Mouse (Mus musculus) liver, adult (tissue): ENCODE data around the gene Pgrmc1.

Experiments used
- GATA4 ChIP-seq: IDR thresholded peaks from 2 replicates; pipeline ENCODE4 v1.6.1; 2014; ENCODE audit warnings: mild to moderate bottlenecking, low read length; ENCODE audit not compliant: insufficient replicate concordance

The Pgrmc1 gene

DNA sequence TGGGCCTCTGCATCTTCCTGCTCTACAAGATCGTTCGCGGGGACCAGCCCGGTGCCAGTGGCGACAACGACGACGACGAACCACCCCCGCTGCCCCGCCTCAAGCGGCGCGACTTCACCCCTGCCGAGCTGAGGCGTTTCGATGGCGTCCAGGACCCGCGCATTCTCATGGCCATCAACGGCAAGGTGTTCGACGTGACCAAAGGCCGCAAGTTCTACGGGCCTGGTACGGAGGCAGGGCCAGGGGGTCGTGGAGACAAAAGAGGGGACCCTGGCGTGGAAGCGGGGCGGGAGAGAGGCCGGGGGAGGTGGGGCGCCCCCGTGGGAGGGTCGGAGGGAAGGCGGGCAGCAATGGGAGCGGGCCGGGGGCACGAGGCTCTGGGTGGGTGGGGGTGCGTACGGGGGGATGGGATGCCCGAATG, 394 bp downstream of the Pgrmc1 start:
- no peak for TF ChIP-seq GATA4

DNA sequence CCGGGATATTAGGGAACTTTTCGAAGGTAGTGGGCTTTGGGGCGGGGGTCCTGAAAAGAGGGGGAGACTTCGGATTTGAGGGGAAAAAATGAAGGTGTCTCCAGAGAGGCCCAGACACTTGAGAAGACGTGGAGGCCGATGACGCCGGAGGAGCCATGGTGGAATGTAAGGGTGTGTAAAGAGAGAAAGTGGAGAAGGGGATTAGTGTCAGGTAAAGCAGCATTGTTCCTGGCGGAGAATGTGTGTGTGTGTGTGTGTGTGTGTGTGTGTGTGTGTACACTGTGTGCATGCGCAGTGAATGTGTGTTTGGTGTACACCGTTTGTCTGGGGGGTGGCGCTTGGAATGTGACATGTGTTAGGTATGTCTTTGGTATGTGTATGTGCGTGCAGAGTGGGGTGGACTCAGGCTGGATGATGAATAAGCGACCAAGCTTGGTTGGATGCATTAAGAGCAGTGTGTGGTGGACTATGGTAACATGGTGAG, 897 bp downstream of the Pgrmc1 start:
- no peak for TF ChIP-seq GATA4

DNA sequence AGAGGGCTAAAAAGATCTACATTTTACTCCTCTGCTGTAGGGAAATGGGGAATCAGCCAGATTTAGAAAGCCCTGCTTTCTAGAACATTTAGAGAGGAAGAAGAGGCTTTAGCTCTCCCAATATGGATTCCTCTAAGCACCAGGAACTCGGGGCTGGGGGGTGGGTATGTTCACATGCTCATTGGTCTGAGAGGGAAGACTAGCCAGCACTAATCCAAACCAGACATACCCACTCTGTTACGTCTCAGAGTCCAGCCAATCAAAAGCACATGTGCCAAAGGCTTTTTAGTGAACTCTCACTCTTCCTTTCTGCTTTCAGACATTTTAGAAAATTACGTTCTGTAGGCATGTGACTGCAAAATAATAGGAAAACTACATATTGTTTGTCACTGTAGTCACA, 1.6 kb downstream of the Pgrmc1 start:
- no peak for TF ChIP-seq GATA4

DNA sequence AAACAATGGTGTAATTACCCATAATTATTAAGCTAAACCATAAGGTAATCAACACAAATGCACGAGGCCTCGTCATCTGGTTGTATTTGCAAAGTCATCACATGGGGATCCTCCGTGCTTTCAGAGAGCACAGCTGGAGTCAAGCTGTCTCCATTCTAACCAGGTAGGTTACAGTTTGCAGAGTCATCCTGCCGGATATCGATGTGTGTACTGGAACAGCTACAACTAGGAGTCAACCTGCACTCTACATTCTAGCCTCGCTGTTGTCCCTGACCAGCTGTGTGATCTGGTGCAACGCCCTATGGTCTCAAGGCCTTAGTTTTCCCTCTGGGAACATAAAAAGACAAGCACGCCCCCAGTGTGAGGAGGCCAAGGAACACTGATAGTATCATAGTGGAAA, 2.1 kb downstream of the Pgrmc1 start:
- TF ChIP-seq GATA4, result no peak

DNA sequence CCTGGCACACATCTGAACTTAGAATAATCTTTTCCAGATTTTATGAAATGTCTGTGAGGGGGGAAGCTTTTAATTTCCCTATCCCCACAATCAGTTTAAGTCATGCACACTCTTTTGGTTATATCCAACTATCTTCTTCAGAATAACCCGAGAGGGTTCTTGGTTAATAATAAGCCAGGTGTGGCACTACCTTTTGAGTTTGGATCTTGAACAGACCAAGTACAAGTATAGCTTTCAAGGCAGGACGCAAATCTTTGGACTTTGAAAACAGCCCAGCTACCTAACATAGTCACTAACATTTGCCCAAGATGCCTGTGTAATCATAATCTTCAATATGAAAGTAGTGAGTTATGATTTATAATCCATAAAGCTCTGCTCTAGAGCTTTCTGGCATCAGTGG, 4.9 kb downstream of the Pgrmc1 start:
- no peak for TF ChIP-seq GATA4

DNA sequence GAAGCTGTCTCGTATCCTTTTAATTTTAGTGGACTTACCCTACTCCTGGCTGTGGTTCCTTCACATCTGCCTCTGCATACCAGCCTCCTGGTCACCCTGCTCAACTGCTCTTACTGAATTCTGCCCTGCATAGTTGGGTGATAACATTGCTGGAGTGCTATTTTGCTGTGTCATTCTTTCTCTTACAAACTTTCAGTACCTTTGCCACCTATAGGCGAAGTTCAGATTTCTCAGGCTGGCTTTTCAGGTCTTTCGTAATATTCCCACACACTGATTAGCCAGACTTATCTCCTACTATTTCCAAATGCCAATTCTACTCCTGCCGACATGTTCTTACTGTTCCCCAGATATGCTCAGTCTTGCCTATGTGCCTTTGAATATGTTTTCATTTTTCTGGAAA, 6.0 kb downstream of the Pgrmc1 start:
- no peak for TF ChIP-seq GATA4

DNA sequence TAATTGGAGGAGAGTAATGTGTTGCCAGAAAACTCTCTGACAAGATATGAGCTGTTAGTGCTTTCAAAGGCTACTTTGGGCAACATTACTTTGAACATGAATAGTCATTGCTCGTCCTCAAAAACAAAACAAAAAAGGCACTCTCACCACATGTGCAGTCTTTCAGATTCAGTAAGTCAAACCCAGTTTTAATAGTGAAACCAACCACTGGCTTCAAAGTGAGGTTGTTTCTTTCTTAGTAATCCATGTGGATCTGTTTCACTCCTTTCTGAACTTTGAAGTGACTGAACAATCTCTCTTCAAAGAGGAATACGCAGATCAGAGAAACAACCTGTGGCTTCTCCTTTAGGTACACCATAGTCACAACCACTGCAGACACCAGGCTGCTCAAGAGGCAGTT, 11.1 kb downstream of the Pgrmc1 start:
- TF ChIP-seq GATA4, result no peak

DNA sequence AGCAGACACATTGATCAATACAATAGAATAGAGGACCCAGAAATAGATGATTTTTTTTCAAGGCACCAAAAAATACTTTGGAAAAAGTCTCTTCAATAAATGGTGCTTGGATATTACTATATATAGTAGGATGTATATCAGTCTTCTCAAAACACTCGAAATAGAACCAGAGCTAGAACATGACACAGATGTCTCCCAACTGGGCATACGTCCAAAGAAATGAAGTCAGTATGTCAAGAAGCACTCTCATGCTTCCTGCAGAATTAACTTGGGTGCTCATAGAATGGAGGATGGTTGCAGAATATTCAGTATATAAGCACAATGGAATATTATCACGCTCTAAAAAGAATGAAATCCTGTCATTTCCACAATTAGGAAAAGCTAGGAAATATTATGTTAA, 30.1 kb downstream of the Pgrmc1 start:
- TF ChIP-seq GATA4, result no peak

DNA sequence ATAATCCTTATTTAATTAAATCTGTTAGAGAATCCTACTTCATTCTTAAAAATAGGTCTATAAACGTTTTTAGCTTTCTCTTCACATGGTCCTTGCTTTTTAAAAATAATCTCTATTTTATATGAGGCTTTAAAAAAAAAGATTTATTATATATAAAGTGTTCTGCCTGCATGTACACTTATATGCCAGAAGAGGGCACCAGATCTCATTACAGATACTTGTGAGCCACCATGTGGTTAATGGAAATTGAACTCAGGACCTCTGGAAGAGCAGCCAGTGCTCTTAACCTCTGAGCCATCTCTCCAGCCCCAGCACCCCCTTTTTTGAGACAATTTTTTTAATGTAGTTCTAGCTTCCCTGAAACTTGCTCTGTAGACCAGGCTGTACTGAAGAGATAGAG, 32.8 kb downstream of the Pgrmc1 start:
- TF ChIP-seq GATA4, result no peak

DNA sequence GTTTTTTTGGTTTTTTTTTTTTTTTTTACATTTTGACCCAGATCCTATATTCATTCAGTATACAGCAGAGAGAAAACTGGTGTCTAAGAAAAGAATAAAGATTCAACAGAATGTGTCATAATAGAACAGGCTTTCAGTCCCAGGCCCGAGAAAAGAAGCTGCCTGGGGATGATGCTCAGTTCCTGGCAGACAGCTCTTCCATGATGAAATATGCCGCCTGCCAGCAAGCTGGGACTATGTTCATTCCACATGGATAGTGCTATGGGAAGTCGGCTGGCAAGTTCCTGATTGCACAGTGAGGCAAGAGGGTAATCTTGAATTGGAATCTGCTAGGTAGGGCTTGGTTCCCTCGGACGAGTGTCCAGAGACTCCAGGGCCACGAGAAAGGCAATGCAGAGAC, 42.0 kb downstream of the Pgrmc1 start:
- TF ChIP-seq GATA4, result no peak

DNA sequence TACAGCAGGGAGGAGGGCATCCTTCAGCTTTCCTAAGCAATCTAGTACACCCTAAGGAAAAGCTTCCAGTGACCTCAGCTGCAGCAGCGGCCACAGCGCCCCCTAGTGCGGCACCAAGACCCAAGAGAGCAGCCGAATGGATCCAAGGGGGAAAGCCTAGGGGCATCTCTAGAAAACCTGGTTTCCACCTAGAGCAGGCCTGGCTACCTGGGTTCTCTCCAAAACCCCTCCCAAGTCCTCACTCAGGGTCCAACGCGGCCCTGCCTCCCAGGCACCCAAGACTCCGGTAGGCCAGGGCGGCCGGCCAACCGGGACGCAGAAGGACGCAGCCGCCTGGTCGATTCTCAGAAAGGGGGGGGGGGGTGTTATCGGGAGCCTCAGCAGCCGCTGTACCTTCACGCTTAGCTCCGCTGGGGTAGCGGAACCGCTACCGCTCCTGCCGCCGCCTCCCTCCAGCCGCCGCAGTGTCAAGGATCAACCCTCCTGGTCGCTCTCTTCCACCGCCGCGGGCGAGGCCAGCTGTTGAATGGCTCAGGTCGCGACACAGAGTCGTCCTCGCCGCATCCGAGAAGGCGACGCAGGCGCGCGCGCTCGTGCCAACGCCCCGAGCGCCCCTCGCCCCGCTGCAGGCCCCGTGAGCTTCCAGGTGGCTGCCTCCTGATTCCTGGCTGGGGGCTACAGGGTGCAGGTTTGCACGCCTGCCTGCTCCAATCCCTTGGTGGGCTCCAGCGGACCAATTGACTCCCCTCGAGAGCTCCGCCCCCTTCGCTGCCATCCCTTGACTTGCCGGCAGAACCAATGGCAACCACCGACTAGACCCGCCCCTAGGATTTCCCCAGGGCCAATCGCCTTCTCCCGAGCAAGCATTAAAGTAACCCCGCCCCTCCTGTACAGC, 46.9 kb downstream of the Pgrmc1 start, which contains the start of gene Akap17b:
TSS of gene Akap17b (minus strand) at position 739 of the 895 bp plus-strand sequence.
- peak; percentile 33; the same call in 1 of the 2 replicates for TF ChIP-seq GATA4
